Mouse (Mus musculus): ENCODE measurements at regions not wholly inside any gene's neighbourhood (a gene's known extent, or its start where the extent isn't known, plus 50 kb on each side); places are given as distances from the start of the nearest gene placed in this dataset.

- no peak for DNase-seq (ENCODE audit: extremely low spot score in 1 of 2, low spot score in 2 of 2)
- intact Hi-C loops (cut with DNase I), result no loop called here
These were observed 130.3 kb upstream of the Twist2 start for GRCm38 (mm10) chr1:91670980-91671379.

- no peak for DNase-seq (ENCODE audit: extremely low spot score in 1 of 2, low spot score in 2 of 2)
- intact Hi-C loops (cut with DNase I), result no loop called here
These were observed 127.1 kb upstream of the Twist2 start for GRCm38 (mm10) chr1:91674082-91674655.

GRCm38 (mm10) chr1:91677062-91677461 lies 124.2 kb upstream of the Twist2 start:
- intact Hi-C loops (cut with DNase I), result no loop called here
- no peak for DNase-seq (ENCODE audit: extremely low spot score in 1 of 2, low spot score in 2 of 2)

- intact Hi-C loops (cut with DNase I), result no loop called here
- no peak for DNase-seq (ENCODE audit: extremely low spot score in 1 of 2, low spot score in 2 of 2)
These were observed 122.5 kb upstream of the Twist2 start for GRCm38 (mm10) chr1:91678789-91679188.

- no peak for DNase-seq (ENCODE audit: extremely low spot score in 1 of 2, low spot score in 2 of 2)
- intact Hi-C loops (cut with DNase I), result no loop called here
These were observed 116.2 kb upstream of the Twist2 start for GRCm38 (mm10) chr1:91685031-91685430.

- intact Hi-C loops (cut with DNase I), result no loop called here
- DNase-seq (ENCODE audit: extremely low spot score in 1 of 2, low spot score in 2 of 2), result no peak
These were observed 115.5 kb upstream of the Twist2 start for GRCm38 (mm10) chr1:91685789-91686188.

GRCm38 (mm10) chr1:91691601-91692000 lies 109.7 kb upstream of the Twist2 start:
- DNase-seq (ENCODE audit: extremely low spot score in 1 of 2, low spot score in 2 of 2), result no peak

GRCm38 (mm10) chr1:91692709-91693460 lies 108.4 kb upstream of the Twist2 start:
- no peak for DNase-seq (ENCODE audit: extremely low spot score in 1 of 2, low spot score in 2 of 2)
- intact Hi-C loops (cut with DNase I), result no loop called here

More at GRCm38 (mm10) chr1:91691601-91692000, 109.7 kb upstream of the Twist2 start:
- intact Hi-C loops (cut with DNase I), result no loop called here

- intact Hi-C loops (cut with DNase I), result no loop called here
- no peak for DNase-seq (ENCODE audit: extremely low spot score in 1 of 2, low spot score in 2 of 2)
These were observed 104.2 kb upstream of the Twist2 start for GRCm38 (mm10) chr1:91697053-91697452.

- intact Hi-C loops (cut with DNase I), result no loop called here
- DNase-seq (ENCODE audit: extremely low spot score in 1 of 2, low spot score in 2 of 2), result no peak
These were observed 99.8 kb upstream of the Twist2 start for GRCm38 (mm10) chr1:91701475-91701874.

GRCm38 (mm10) chr1:91702021-91702420 lies 99.2 kb upstream of the Twist2 start:
- DNase-seq (ENCODE audit: extremely low spot score in 1 of 2, low spot score in 2 of 2), result no peak
- intact Hi-C loops (cut with DNase I), result no loop called here

- DNase-seq (ENCODE audit: extremely low spot score in 1 of 2, low spot score in 2 of 2), result no peak
- intact Hi-C loops (cut with DNase I), result no loop called here
These were observed 98.5 kb upstream of the Twist2 start for GRCm38 (mm10) chr1:91702737-91703136.

- no peak for DNase-seq (ENCODE audit: extremely low spot score in 1 of 2, low spot score in 2 of 2)
- intact Hi-C loops (cut with DNase I), result no loop called here
These were observed 95.8 kb upstream of the Twist2 start for GRCm38 (mm10) chr1:91705451-91705850.

- intact Hi-C loops (cut with DNase I), result no loop called here
- no peak for DNase-seq (ENCODE audit: extremely low spot score in 1 of 2, low spot score in 2 of 2)
These were observed 92.6 kb upstream of the Twist2 start for GRCm38 (mm10) chr1:91708550-91709243.

- no peak for DNase-seq (ENCODE audit: extremely low spot score in 1 of 2, low spot score in 2 of 2)
- intact Hi-C loops (cut with DNase I), result no loop called here
These were observed 92.0 kb upstream of the Twist2 start for GRCm38 (mm10) chr1:91709244-91709600.

GRCm38 (mm10) chr1:91713131-91713530 lies 88.1 kb upstream of the Twist2 start:
- intact Hi-C loops (cut with DNase I), result no loop called here
- DNase-seq (ENCODE audit: extremely low spot score in 1 of 2, low spot score in 2 of 2), result no peak

- no peak for DNase-seq (ENCODE audit: extremely low spot score in 1 of 2, low spot score in 2 of 2)
- intact Hi-C loops (cut with DNase I), result no loop called here
These were observed 87.0 kb upstream of the Twist2 start for GRCm38 (mm10) chr1:91714266-91714665.

GRCm38 (mm10) chr1:91715341-91715740 lies 85.9 kb upstream of the Twist2 start:
- DNase-seq (ENCODE audit: extremely low spot score in 1 of 2, low spot score in 2 of 2), result no peak
- intact Hi-C loops (cut with DNase I), result no loop called here

- DNase-seq (ENCODE audit: extremely low spot score in 1 of 2, low spot score in 2 of 2), result no peak
- intact Hi-C loops (cut with DNase I), result no loop called here
These were observed 85.5 kb upstream of the Twist2 start for GRCm38 (mm10) chr1:91715791-91716190.

GRCm38 (mm10) chr1:91716836-91717235 lies 84.4 kb upstream of the Twist2 start:
- intact Hi-C loops (cut with DNase I), result no loop called here
- no peak for DNase-seq (ENCODE audit: extremely low spot score in 1 of 2, low spot score in 2 of 2)

Data from left cerebral cortex, postnatal 10 days (tissue).